Mouse (Mus musculus): Measurements from ENCODE around the gene Mt4. TPM values are rescaled to one million over a fixed set of nuclear protein-coding genes. Genes with fewer than 3 reads are reported as not detected.

Mt4 gene
- not detected in 2 replicates for polyA plus RNA-seq (2015; fragmentation: Nextera tagmentation; extraction: Ambion mirVana)

GRCm38 (mm10) chr8:94136933-94137332 is at the start of gene Mt4:
Mt4 (plus strand) TSS chr8:94137197.
- no peaks in the 10 kb centered on the region for H3K36me3 ChIP-seq (ENCODE audit: control insufficient read depth, insufficient read depth)
- no peak for ATAC-seq
- H3K9ac ChIP-seq (replicated peaks; ENCODE audit: low read depth, low read length): no peak within 1 kb of the TSS
- no peak within 1 kb of the TSS for H3K4me3 ChIP-seq (replicated peaks; ENCODE audit: low read length)
- no peak within 1 kb of the TSS for H3K27ac ChIP-seq (ENCODE audit: low read length)
- 59% methylated on average over 6 of the region's 6 CpGs for WGBS
- no peaks in the 10 kb centered on the region for H3K9me3 ChIP-seq (ENCODE audit: control insufficient read depth, low read length)
- no peak within 1 kb of the TSS for H3K4me2 ChIP-seq (ENCODE audit: low read length)
- no peaks in the 10 kb centered on the region for H3K27me3 ChIP-seq (replicated peaks; ENCODE audit: control insufficient read depth, insufficient read depth, low read length)
- no peaks in the 10 kb centered on the region for H3K4me1 ChIP-seq (replicated peaks; ENCODE audit: control insufficient read depth, insufficient read depth, low read length)

- H3K4me1 ChIP-seq (replicated peaks; ENCODE audit: control insufficient read depth, insufficient read depth, low read length): no peaks in the 10 kb centered on the region
- H3K4me2 ChIP-seq (ENCODE audit: low read length): no peak overlapping the region
- no peaks in the 10 kb centered on the region for H3K27me3 ChIP-seq (replicated peaks; ENCODE audit: control insufficient read depth, insufficient read depth, low read length)
- WGBS: 87% methylated on average over 9 of the region's 9 CpGs
- H3K36me3 ChIP-seq (ENCODE audit: control insufficient read depth, insufficient read depth): peaks cover 3% of the 10 kb centered on the region; the same call in 1 of the 2 replicates
- no peak overlapping the region for H3K9ac ChIP-seq (replicated peaks; ENCODE audit: low read depth, low read length)
- no peak overlapping the region for H3K4me3 ChIP-seq (replicated peaks; ENCODE audit: low read length)
- ATAC-seq: no peak
- no peaks in the 10 kb centered on the region for H3K9me3 ChIP-seq (ENCODE audit: control insufficient read depth, low read length)
- no peak overlapping the region for H3K27ac ChIP-seq (ENCODE audit: low read length)
Observed at GRCm38 (mm10) chr8:94087964-94088363, 49.0 kb upstream of the Mt4 start.

GRCm38 (mm10) chr8:94089715-94090114 is 47.3 kb upstream of the Mt4 start:
- no peak overlapping the region for H3K4me2 ChIP-seq (ENCODE audit: low read length)
- no peaks in the 10 kb centered on the region for H3K4me1 ChIP-seq (replicated peaks; ENCODE audit: control insufficient read depth, insufficient read depth, low read length)
- H3K27me3 ChIP-seq (replicated peaks; ENCODE audit: control insufficient read depth, insufficient read depth, low read length): no peaks in the 10 kb centered on the region
- no peaks in the 10 kb centered on the region for H3K9me3 ChIP-seq (ENCODE audit: control insufficient read depth, low read length)
- H3K9ac ChIP-seq (replicated peaks; ENCODE audit: low read depth, low read length): no peak overlapping the region
- ATAC-seq: no peak
- 51% methylated on average over 6 of the region's 6 CpGs for WGBS
- H3K36me3 ChIP-seq (ENCODE audit: control insufficient read depth, insufficient read depth): peaks cover 3% of the 10 kb centered on the region; the same call in 1 of the 2 replicates
- H3K4me3 ChIP-seq (replicated peaks; ENCODE audit: low read length): no peak overlapping the region
- H3K27ac ChIP-seq (ENCODE audit: low read length): no peak overlapping the region

DNA sequence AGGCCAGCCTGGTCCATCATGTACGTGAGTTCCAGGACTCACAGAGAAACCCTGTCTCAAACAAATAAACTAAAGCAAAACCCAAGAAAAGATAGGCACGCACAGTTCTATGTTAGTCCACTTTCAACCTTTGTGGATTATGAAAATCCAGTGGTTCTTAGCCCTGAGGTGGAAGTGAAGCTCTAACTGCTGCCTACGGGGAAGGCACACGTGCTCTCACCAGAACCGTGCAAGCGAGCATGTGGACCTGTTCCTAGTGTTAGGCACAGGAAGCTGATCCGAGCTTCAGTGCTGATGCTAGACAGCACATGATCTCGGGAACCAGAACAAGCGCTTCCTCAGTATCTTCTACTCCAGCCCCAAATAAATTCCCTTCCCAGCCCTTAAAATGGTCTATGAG is 44.1 kb upstream of the Mt4 start:
- Histone ChIP-seq H3K36me3 (ENCODE audit: control insufficient read depth, insufficient read depth) (no peaks in the 10 kb centered on the region), H3K4me3 (replicated peaks; ENCODE audit: low read length) (no peak overlapping the region), H3K27ac (ENCODE audit: low read length) (no peak overlapping the region), H3K4me2 (ENCODE audit: low read length) (no peak overlapping the region), H3K4me1 (replicated peaks; ENCODE audit: control insufficient read depth, insufficient read depth, low read length) (peaks cover 6% of the 10 kb centered on the region), H3K9me3 (ENCODE audit: control insufficient read depth, low read length) (no peaks in the 10 kb centered on the region), H3K27me3 (replicated peaks; ENCODE audit: control insufficient read depth, insufficient read depth, low read length) (no peaks in the 10 kb centered on the region), H3K9ac (replicated peaks; ENCODE audit: low read depth, low read length) (no peak overlapping the region)
- no peak for ATAC-seq
- 88% methylated on average over 9 of the region's 9 CpGs for WGBS

DNA sequence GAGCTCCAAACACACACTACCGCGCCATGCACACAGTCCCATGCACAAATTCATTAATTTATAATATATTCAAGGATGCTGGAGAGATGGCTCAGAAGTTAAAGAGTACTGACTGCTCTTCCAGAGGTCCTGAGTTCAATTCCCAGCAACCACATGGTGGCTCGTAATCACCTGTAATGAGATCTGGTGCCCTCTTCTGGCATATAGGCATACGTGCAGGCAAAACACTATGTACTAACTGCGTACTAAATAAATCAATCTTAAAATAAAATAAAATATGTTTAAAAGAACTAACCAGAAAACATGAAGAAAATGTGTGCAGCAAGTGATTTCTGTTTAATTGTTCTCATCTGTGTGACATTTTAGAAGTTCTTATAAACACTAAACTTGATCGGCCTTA is 42.7 kb upstream of the Mt4 start:
- H3K9me3 ChIP-seq (ENCODE audit: control insufficient read depth, low read length): no peaks in the 10 kb centered on the region
- H3K4me3 ChIP-seq (replicated peaks; ENCODE audit: low read length): no peak overlapping the region
- no peak overlapping the region for H3K4me2 ChIP-seq (ENCODE audit: low read length)
- H3K27ac ChIP-seq (ENCODE audit: low read length): no peak overlapping the region
- H3K36me3 ChIP-seq (ENCODE audit: control insufficient read depth, insufficient read depth): no peaks in the 10 kb centered on the region
- ATAC-seq: no peak
- no peak overlapping the region for H3K9ac ChIP-seq (replicated peaks; ENCODE audit: low read depth, low read length)
- WGBS: 87% methylated on average over 6 of the region's 6 CpGs
- peaks cover 12% of the 10 kb centered on the region for H3K4me1 ChIP-seq (replicated peaks; ENCODE audit: control insufficient read depth, insufficient read depth, low read length)
- no peaks in the 10 kb centered on the region for H3K27me3 ChIP-seq (replicated peaks; ENCODE audit: control insufficient read depth, insufficient read depth, low read length)

- Histone ChIP-seq H3K4me3 (replicated peaks; ENCODE audit: low read length) (peak within 1 kb of the TSS; percentile 71), H3K9me3 (ENCODE audit: control insufficient read depth, low read length) (no peaks in the 10 kb centered on the region), H3K27me3 (replicated peaks; ENCODE audit: control insufficient read depth, insufficient read depth, low read length) (no peaks in the 10 kb centered on the region), H3K4me2 (ENCODE audit: low read length) (peak within 1 kb of the TSS; percentile 91), H3K36me3 (ENCODE audit: control insufficient read depth, insufficient read depth) (no peaks in the 10 kb centered on the region), H3K27ac (ENCODE audit: low read length) (peak within 1 kb of the TSS; percentile 98), H3K9ac (replicated peaks; ENCODE audit: low read depth, low read length) (peak within 1 kb of the TSS; percentile 84), H3K4me1 (replicated peaks; ENCODE audit: control insufficient read depth, insufficient read depth, low read length) (peaks cover 12% of the 10 kb centered on the region)
- peak; percentile 99 for ATAC-seq
- under 1% methylated on average over 61 of the region's 61 CpGs for WGBS
Observed at GRCm38 (mm10) chr8:94098081-94098974, 38.7 kb upstream of the Mt4 start, which contains the start of gene Bbs2. Bbs2 (minus strand) TSS chr8:94098928.

- peaks cover 12% of the 10 kb centered on the region for H3K4me1 ChIP-seq (replicated peaks; ENCODE audit: control insufficient read depth, insufficient read depth, low read length)
- ATAC-seq: no peak
- H3K4me2 ChIP-seq (ENCODE audit: low read length): peak overlapping the region; percentile 91
- WGBS: 19% methylated on average over 4 of the region's 4 CpGs
- H3K4me3 ChIP-seq (replicated peaks; ENCODE audit: low read length): peak overlapping the region; percentile 71
- H3K27ac ChIP-seq (ENCODE audit: low read length): peak overlapping the region; percentile 98
- H3K9me3 ChIP-seq (ENCODE audit: control insufficient read depth, low read length): no peaks in the 10 kb centered on the region
- H3K27me3 ChIP-seq (replicated peaks; ENCODE audit: control insufficient read depth, insufficient read depth, low read length): no peaks in the 10 kb centered on the region
- H3K9ac ChIP-seq (replicated peaks; ENCODE audit: low read depth, low read length): peak overlapping the region; percentile 84
- H3K36me3 ChIP-seq (ENCODE audit: control insufficient read depth, insufficient read depth): no peaks in the 10 kb centered on the region
Observed at GRCm38 (mm10) chr8:94098996-94099395, 38.0 kb upstream of the Mt4 start.

- H3K4me2 ChIP-seq (ENCODE audit: low read length): no peak overlapping the region
- H3K27me3 ChIP-seq (replicated peaks; ENCODE audit: control insufficient read depth, insufficient read depth, low read length): no peaks in the 10 kb centered on the region
- ATAC-seq: no peak
- WGBS: 49% methylated on average over 5 of the region's 5 CpGs
- peaks cover 1% of the 10 kb centered on the region for H3K4me1 ChIP-seq (replicated peaks; ENCODE audit: control insufficient read depth, insufficient read depth, low read length)
- H3K9ac ChIP-seq (replicated peaks; ENCODE audit: low read depth, low read length): no peak overlapping the region
- H3K36me3 ChIP-seq (ENCODE audit: control insufficient read depth, insufficient read depth): no peaks in the 10 kb centered on the region
- H3K4me3 ChIP-seq (replicated peaks; ENCODE audit: low read length): no peak overlapping the region
- no peaks in the 10 kb centered on the region for H3K9me3 ChIP-seq (ENCODE audit: control insufficient read depth, low read length)
- H3K27ac ChIP-seq (ENCODE audit: low read length): no peak overlapping the region
Observed at GRCm38 (mm10) chr8:94104146-94104545, 32.9 kb upstream of the Mt4 start.

DNA sequence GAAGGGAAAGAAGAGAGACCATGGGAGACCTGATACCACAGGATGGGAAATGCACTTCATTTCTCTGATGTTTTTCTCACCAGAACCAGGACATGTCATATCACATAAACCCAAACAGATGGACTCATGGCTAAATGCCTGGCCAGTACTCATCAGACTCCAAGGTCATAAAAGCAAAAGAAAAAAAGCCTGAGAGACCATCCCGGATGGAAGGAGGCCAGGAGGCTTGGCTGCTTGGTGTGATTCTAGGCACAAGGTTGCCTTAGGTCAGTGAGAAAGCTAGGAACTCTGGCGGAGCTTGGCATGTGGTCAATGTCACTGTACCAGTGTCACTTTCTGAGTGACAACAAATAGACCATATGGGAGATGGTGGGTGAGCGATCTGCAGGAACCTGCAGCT is 29.1 kb upstream of the Mt4 start:
- Histone ChIP-seq H3K27me3 (replicated peaks; ENCODE audit: control insufficient read depth, insufficient read depth, low read length) (no peaks in the 10 kb centered on the region), H3K27ac (ENCODE audit: low read length) (no peak overlapping the region), H3K36me3 (ENCODE audit: control insufficient read depth, insufficient read depth) (no peaks in the 10 kb centered on the region), H3K4me3 (replicated peaks; ENCODE audit: low read length) (no peak overlapping the region), H3K9ac (replicated peaks; ENCODE audit: low read depth, low read length) (no peak overlapping the region), H3K4me2 (ENCODE audit: low read length) (no peak overlapping the region), H3K4me1 (replicated peaks; ENCODE audit: control insufficient read depth, insufficient read depth, low read length) (no peaks in the 10 kb centered on the region), H3K9me3 (ENCODE audit: control insufficient read depth, low read length) (no peaks in the 10 kb centered on the region)
- WGBS: 80% methylated on average over 3 of the region's 3 CpGs
- no peak for ATAC-seq
